Mouse (Mus musculus) heart, adult 8-10 months (tissue): Measurements from ENCODE around the gene Tigd4. TPM values are rescaled to one million over a fixed set of nuclear protein-coding genes. Genes with fewer than 3 reads are reported as not detected.

Experiments used
- total RNA-seq, 4 experiments: library from RNA; stranded (reverse); gene quantifications; 2 replicates each; pipeline ENCODE4 v1.2.4; 2022

The Tigd4 gene
- total RNA-seq, 4 experiments from 2014 or later, result 0.09 to 0.11 TPM; not detected in 2

Other genes starting within 250 kb of the Tigd4 start
- gene Fhdc1, start 113.1 kb upstream of the Tigd4 start, total RNA-seq, result 1 to 10 TPM in 1 of 4 experiments, under 1 TPM in 3; 0.23 to 1.2 (median 0.40) TPM
- 10 to 100 TPM; 10.5 to 16.7 (median 14.3) TPM for gene Arfip1, start 10.9 kb upstream of the Tigd4 start, total RNA-seq
- 1 to 10 TPM in 3 of 4 experiments, under 1 TPM in 1; 0.97 to 3.3 (median 2.9) TPM for gene Tmem154, start 72.6 kb downstream of the Tigd4 start, total RNA-seq
- gene Fbxw7, start 221.7 kb downstream of the Tigd4 start, total RNA-seq, result 10 to 100 TPM; 40.0 to 44.7 (median 41.3) TPM